Mouse (Mus musculus): ENCODE data around the gene Ube4b. TPM values are rescaled to one million over a fixed set of nuclear protein-coding genes. Genes with fewer than 3 reads are reported as not detected.

The Ube4b gene
- polyA plus RNA-seq, 1 experiment from 2014 or later, result 38.4 TPM

DNA sequence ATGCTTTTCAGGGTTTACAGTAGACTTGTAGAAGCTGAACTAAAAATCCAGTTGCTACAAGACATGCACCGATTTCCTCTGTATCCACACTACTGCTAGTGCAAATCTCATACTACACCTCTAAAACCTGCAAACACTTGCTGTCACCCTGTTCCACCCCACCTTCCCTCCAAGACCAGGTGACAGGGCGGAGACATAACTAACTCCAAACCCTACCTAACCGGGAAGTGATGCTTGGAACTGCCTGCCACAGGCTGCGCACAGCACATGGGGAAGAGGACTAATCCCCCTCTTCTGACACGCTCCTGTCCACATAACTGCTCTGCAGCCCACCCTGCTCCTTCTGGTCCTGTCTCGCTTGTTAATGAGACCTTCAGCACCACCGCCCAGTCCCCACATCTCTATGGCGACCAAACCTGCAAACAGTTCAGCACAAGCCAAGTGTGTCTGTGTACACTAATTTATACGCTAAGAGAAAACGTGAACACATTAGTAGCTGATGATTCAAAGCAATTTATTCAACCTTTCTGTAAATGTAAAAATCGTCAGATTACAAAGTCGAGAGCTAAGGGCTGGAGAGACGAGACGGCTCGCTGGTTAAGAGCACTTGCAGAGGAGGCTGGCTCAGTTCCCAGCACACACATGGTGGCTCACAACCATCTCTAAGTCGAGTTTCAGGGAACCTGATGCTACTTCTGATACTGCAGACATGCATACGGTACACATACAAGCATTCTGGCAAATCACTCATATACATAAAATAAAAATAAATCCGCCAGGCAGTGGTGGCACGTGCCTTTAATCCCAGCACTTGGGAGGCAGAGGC, 21.7 kb downstream of the Ube4b start:
- Histone ChIP-seq H3K36me3 (no peaks in the 10 kb centered on the region), H3K4me1 (peaks cover 42% of the 10 kb centered on the region), H3K9ac (no peak overlapping the region), H3K4me2 (no peak overlapping the region), H3K9me3 (no peaks in the 10 kb centered on the region), H3K27me3 (no peaks in the 10 kb centered on the region), H3K27ac (no peak overlapping the region), H3K4me3 (no peak overlapping the region)
- WGBS, result 50% methylated on average over 19 of the region's 19 CpGs
- ATAC-seq (ENCODE audit: borderline replicate concordance, extremely low read depth, low FRiP score, low TSS enrichment), result no peak

DNA sequence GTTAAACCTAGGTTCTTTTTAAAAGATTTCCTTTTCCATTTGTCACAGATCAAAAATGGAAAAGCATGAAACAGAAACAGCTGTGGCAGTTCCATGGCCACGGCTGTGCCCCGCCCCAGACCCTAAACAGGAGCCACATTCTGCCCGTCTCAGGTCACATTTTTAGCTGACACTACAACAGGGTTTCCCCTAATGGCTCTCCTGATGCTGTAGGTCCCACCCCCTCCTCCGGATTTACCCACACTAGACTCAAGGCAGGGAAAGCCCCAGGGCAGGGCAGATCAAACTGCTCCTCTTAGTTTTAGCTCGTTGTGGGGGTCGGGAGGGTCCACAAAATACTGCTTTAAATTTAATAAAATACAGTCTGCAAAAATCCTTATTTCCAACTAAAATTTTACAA, 23.5 kb downstream of the Ube4b start:
- ATAC-seq (ENCODE audit: borderline replicate concordance, extremely low read depth, low FRiP score, low TSS enrichment), result no peak
- Histone ChIP-seq H3K9ac (no peak overlapping the region), H3K9me3 (no peaks in the 10 kb centered on the region), H3K36me3 (peaks cover 7% of the 10 kb centered on the region; the same call in 1 of the 2 replicates), H3K4me2 (no peak overlapping the region), H3K4me1 (peaks cover 51% of the 10 kb centered on the region), H3K27me3 (no peaks in the 10 kb centered on the region), H3K27ac (no peak overlapping the region), H3K4me3 (no peak overlapping the region)
- 25% methylated on average over 6 of the region's 6 CpGs for WGBS

DNA sequence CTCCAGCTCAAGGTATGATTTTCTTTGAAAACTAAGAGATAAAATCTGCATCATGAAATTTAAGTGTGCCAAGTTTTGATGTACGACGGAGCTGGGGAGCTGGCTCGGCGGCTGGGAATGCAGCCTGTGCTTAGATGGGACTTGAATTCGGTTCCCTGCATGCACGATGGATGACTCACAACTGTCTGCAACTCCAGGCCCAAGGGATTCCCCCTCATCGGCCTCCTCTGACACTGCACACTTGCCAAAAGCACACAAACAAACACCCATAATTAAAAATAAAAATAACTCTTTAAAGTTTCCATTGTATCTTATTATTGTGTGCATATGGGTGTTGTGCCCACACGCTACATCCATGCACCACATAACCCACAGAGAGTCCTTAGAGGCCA, 25.0 kb downstream of the Ube4b start:
- WGBS, result 52% methylated on average over 8 of the region's 8 CpGs
- Histone ChIP-seq H3K9ac (no peak overlapping the region), H3K27me3 (no peaks in the 10 kb centered on the region), H3K9me3 (no peaks in the 10 kb centered on the region), H3K27ac (no peak overlapping the region), H3K36me3 (peaks cover 8% of the 10 kb centered on the region), H3K4me3 (no peak overlapping the region), H3K4me1 (peaks cover 58% of the 10 kb centered on the region), H3K4me2 (no peak overlapping the region)
- no peak for ATAC-seq (ENCODE audit: borderline replicate concordance, extremely low read depth, low FRiP score, low TSS enrichment)

DNA sequence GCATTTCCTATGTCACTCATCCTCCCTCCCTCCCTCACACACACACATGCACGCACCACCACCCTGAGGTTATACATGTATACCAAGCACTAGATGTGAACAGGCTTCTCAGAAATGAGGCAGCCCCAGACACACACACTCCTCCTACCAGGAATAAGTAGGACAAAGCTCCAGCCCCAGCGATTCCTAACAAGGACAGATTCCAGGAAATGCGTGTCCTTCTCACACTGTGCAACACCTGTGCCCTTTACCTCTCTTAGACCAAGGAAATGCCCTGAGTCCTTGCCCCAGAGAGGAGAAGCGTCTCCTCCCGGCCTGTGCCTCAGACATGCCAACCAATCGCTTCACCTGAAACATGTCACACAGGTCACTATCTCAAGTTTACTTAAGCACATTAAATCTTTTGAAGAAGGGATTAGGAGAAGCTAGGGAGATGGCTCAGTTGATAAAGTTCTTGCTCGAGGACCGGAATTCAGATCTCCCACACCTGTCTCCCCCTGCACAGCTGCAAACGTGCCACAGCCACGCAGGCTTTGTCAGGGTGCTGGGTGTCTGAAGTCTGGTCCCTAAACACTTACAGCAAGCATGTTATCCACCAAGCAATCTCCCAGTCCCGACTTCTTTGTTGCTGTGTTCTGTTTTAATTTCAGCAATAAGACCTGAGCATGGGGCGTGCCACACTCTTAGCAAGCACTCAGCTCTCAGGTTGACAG, 25.5 kb downstream of the Ube4b start:
- H3K9me3 ChIP-seq, result no peaks in the 10 kb centered on the region
- no peak overlapping the region for H3K4me3 ChIP-seq
- H3K4me2 ChIP-seq, result no peak overlapping the region
- H3K4me1 ChIP-seq, result peaks cover 60% of the 10 kb centered on the region
- no peaks in the 10 kb centered on the region for H3K27me3 ChIP-seq
- H3K9ac ChIP-seq, result no peak overlapping the region
- H3K27ac ChIP-seq, result no peak overlapping the region
- 43% methylated on average over 12 of the region's 12 CpGs for WGBS
- no peak for ATAC-seq (ENCODE audit: borderline replicate concordance, extremely low read depth, low FRiP score, low TSS enrichment)
- peaks cover 8% of the 10 kb centered on the region for H3K36me3 ChIP-seq

DNA sequence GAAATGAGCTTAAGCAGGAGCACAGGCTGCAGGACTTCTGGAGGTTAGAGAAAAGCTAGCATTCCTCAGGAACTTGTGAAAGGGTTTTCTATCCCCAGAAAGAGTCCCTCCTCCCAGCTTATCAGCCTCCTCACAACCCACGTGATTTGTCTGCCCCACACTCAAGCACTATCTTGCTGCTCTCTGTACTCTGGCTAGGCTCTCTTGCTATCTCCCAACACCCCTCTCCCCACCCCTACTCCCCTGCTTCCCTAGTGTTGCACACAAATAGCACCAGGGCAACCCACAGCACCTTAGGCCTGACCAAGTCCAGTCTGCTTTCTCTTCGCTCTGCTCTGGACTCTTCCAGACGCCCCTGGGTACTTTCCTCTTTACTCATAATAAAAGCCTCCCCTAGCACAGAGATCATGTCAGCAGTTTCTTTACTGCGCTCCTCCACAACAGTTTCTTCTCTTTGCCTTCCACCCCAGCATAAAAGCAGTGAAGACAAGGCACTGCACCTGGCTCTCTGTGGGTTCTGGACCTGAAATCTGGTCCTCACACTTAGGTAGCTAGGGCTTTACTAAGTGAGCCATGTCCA, 27.1 kb downstream of the Ube4b start:
- ATAC-seq (ENCODE audit: borderline replicate concordance, extremely low read depth, low FRiP score, low TSS enrichment), result peak; percentile 72
- H3K9ac ChIP-seq, result no peak overlapping the region
- H3K36me3 ChIP-seq, result peaks cover 13% of the 10 kb centered on the region
- H3K4me3 ChIP-seq, result no peak overlapping the region
- H3K27me3 ChIP-seq, result no peaks in the 10 kb centered on the region
- WGBS, result 34% methylated on average over 4 of the region's 4 CpGs
- peaks cover 51% of the 10 kb centered on the region for H3K4me1 ChIP-seq
- no peaks in the 10 kb centered on the region for H3K9me3 ChIP-seq
- H3K27ac ChIP-seq, result peak overlapping the region; percentile 13; the same call in 1 of the 2 replicates
- no peak overlapping the region for H3K4me2 ChIP-seq

DNA sequence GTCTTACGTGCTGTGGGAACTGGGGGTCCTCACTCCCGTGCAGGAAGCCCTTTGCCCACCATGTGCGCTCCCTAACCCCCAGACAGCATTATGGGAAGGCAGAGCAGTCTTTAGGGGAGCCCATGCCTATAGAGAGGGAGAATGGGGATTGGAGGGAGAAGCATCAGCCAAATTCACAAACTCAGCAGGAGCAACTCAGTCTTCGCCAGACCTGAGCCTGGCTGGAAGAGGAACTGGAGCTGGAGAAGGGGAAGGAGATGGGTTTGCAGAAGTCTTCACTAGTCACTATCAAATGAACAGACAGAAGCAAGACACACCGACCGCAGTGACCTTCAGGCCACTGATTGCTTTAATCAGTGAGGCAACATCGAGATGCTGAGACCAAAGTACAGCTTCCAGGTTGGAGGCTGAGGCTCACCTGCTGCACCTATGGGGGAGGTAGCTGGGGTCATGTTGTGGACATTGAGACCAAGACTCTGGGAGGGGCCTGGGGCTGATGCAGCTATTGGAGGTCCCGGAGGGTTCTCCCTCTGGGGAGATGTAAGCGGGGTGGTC, 28.3 kb downstream of the Ube4b start:
- peaks cover 39% of the 10 kb centered on the region for H3K4me1 ChIP-seq
- no peaks in the 10 kb centered on the region for H3K9me3 ChIP-seq
- ATAC-seq (ENCODE audit: borderline replicate concordance, extremely low read depth, low FRiP score, low TSS enrichment), result no peak
- H3K27me3 ChIP-seq, result no peaks in the 10 kb centered on the region
- whole genome bisulfite sequencing, result 83% methylated on average over 9 of the region's 9 CpGs
- no peak overlapping the region for H3K4me2 ChIP-seq
- no peak overlapping the region for H3K4me3 ChIP-seq
- H3K36me3 ChIP-seq, result peaks cover 13% of the 10 kb centered on the region
- no peak overlapping the region for H3K27ac ChIP-seq
- H3K9ac ChIP-seq, result no peak overlapping the region

DNA sequence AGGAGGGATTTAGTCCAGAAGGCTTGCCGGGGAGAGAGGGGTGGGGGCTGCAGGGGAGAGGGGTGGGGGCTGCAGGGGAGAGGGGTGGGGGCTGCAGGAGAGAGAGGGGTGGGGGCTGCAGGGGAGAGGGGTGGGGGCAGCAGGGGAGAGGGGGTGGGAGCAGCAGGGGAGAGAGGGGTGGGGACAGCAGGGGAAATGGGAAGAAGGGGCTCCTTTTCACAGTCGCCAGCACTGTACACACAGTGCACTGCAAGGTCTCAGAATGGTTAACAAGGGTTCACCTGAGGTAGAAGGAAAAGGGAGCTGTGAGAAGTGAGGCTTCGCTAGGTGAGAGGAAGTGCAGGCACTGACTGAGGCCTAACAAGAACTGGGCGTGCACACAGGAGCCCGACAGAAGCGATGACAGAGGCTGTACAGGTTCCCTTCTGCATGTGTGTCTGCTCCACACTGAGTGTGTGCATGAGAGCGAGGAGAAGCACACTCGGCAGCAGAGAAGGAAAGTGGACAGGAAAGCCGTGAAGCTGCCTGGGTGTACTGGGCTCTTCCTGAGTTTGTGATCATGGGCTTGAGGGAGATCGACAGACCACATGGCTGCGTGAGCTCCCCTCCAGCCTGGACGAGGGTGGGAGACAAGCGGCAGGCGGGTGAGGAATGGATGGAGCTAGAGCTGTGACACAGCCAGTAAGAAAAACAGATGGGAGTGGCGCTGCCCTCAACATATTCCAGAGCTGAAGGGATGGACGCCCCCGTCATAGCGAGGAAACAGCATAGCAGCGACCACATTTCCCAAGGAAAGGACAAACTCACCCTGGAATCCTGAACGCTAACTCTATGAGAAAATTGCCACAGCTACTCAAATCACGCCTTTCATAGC, 29.9 kb downstream of the Ube4b start:
- Histone ChIP-seq H3K27ac (peak overlapping the region; percentile 16; the same call in 1 of the 2 replicates), H3K9ac (no peak overlapping the region), H3K4me3 (no peak overlapping the region), H3K36me3 (peaks cover 13% of the 10 kb centered on the region), H3K4me2 (no peak overlapping the region), H3K9me3 (no peaks in the 10 kb centered on the region), H3K27me3 (no peaks in the 10 kb centered on the region), H3K4me1 (peaks cover 33% of the 10 kb centered on the region)
- 39% methylated on average over 21 of the region's 21 CpGs for WGBS
- ATAC-seq (ENCODE audit: borderline replicate concordance, extremely low read depth, low FRiP score, low TSS enrichment), result no peak

DNA sequence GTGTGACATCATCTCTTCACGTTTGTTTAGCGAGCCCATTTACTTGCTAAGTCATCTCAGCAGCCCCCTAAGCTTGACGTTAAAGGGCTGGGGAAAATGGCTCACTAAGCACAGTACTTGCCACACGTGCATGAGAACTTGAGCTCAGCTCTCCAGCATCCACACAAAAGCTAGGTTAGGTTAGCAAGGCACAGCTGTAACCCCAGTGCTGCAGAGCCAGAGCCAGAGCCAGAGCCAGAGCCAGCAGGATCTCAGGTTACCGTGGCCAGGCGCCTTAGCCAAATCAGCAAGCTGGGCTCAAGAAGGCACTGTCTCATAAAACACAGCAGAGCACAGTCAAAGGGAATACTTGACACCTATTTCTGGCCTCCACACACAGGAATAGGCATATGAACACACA, 31.0 kb downstream of the Ube4b start:
- H3K9me3 ChIP-seq, result no peaks in the 10 kb centered on the region
- H3K36me3 ChIP-seq, result peaks cover 20% of the 10 kb centered on the region
- 51% methylated on average over 6 of the region's 6 CpGs for WGBS
- H3K27me3 ChIP-seq, result no peaks in the 10 kb centered on the region
- peaks cover 24% of the 10 kb centered on the region for H3K4me1 ChIP-seq
- ATAC-seq (ENCODE audit: borderline replicate concordance, extremely low read depth, low FRiP score, low TSS enrichment), result no peak
- no peak overlapping the region for H3K4me3 ChIP-seq
- no peak overlapping the region for H3K9ac ChIP-seq
- no peak overlapping the region for H3K4me2 ChIP-seq
- H3K27ac ChIP-seq, result no peak overlapping the region

DNA sequence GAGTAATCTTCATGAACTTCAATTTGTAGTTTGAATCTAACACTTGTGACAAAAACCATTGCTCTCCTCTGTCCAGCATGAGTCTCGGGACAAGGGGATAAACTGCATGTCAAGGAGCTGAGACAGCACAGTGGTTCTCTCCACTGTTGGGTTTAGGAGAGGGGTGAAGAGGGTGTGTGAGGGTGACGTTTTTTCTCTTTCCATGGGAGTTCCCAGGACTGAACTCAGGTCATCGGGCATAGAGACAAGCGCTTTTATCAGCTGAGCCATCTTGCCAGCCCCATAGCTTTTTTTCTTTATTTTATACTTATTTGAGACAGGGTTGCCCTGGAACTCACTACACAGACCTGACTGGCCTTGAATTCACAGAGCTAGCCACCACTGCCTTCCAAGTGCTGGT, 32.3 kb downstream of the Ube4b start:
- no peak overlapping the region for H3K9ac ChIP-seq
- no peak overlapping the region for H3K4me3 ChIP-seq
- ATAC-seq (ENCODE audit: borderline replicate concordance, extremely low read depth, low FRiP score, low TSS enrichment), result no peak
- H3K36me3 ChIP-seq, result peaks cover 20% of the 10 kb centered on the region
- no peaks in the 10 kb centered on the region for H3K27me3 ChIP-seq
- peaks cover 19% of the 10 kb centered on the region for H3K4me1 ChIP-seq
- H3K27ac ChIP-seq, result no peak overlapping the region
- no peaks in the 10 kb centered on the region for H3K9me3 ChIP-seq
- 67% methylated on average over 4 of the region's 4 CpGs for WGBS
- H3K4me2 ChIP-seq, result no peak overlapping the region

DNA sequence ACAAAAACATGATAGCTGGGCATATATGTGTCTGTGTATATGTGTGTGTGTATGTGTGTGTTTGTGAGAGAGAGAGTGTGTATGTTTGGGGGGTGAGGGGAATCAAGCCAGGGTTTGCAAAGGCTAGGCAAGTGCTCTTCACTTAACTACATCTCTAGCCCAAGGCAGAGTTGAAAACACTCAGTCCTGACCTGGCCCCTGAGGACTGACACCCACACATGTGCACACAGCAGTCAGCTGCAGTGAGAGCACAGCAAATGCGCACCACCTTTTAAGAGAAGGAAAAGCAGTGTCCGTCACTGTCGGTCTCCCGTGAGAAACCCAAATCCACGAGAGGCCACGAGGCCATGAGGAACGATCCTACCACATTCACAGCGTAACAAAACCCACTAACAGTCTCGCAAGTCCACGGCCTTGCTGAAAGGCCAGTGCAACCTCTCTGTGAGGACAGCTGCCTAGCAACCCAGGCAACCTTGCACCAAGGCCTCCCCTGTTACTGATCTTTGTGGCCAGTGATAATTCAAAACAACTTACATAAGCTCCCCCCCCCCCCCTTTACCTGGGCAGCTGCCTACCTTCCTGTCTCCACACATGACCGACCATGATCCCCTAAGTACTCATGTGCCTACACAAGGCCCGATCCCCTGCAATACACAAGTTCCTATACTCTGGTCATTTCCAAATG, 33.1 kb downstream of the Ube4b start:
- Histone ChIP-seq H3K4me1 (peaks cover 15% of the 10 kb centered on the region; the same call in 1 of the 2 replicates), H3K4me2 (no peak overlapping the region), H3K9me3 (no peaks in the 10 kb centered on the region), H3K27me3 (no peaks in the 10 kb centered on the region), H3K27ac (no peak overlapping the region), H3K4me3 (no peak overlapping the region), H3K36me3 (peaks cover 17% of the 10 kb centered on the region), H3K9ac (no peak overlapping the region)
- no peak for ATAC-seq (ENCODE audit: borderline replicate concordance, extremely low read depth, low FRiP score, low TSS enrichment)
- 83% methylated on average over 12 of the region's 12 CpGs for WGBS

DNA sequence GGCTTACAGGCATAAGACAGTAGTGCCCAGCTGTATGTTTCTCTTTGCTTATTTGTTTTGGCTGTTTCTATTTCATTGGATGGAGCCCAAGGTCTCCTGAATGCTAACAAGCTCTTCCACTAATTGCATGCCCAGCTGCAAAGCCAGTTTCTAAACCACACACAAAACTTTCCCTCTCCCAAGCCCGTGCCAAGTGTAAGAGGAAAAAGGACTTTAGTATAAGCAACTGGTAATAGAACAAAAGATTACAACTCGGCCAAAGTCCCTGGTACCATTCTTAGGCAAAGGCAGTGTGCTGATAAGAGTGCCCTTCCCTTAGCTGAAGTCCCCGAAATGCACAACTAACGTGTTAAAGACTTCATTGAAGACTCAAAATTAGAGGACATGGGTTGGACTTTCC, 34.2 kb downstream of the Ube4b start:
- no peak for ATAC-seq (ENCODE audit: borderline replicate concordance, extremely low read depth, low FRiP score, low TSS enrichment)
- no peaks in the 10 kb centered on the region for H3K9me3 ChIP-seq
- peaks cover 15% of the 10 kb centered on the region; the same call in 1 of the 2 replicates for H3K4me1 ChIP-seq
- H3K4me3 ChIP-seq, result no peak overlapping the region
- no peak overlapping the region for H3K27ac ChIP-seq
- H3K4me2 ChIP-seq, result no peak overlapping the region
- 77% methylated on average over 4 of the region's 4 CpGs for WGBS
- no peak overlapping the region for H3K9ac ChIP-seq
- H3K27me3 ChIP-seq, result no peaks in the 10 kb centered on the region
- H3K36me3 ChIP-seq, result peaks cover 12% of the 10 kb centered on the region; the same call in 1 of the 2 replicates
